Mouse (Mus musculus): ENCODE results near the gene Il18r1. TPM values are rescaled to one million over a fixed set of nuclear protein-coding genes. Genes with fewer than 3 reads are reported as not detected.

The Il18r1 gene
- polyA plus RNA-seq (2015; fragmentation: Nextera tagmentation; extraction: Ambion mirVana) = 0.87 TPM in 2 replicates

GRCm38 (mm10) chr1:40465477-40466430, at the start of gene Il18r1:
TSS of gene Il18r1 (plus strand) at chr1:40465552.

GRCm38 (mm10) chr1:40428910-40429675, 36.3 kb upstream of the Il18r1 start, which contains the start of gene Il1rl1:
TSS of gene Il1rl1 (plus strand) at chr1:40429570.

GRCm38 (mm10) chr1:40514851-40515585, 49.7 kb downstream of the Il18r1 start, which contains the start of gene Il18rap:
TSS of gene Il18rap (plus strand) at chr1:40515362.

Other genes with a start within 250 kb of the Il18r1 start
- gene Il1r1, start 240.5 kb upstream of the Il18r1 start, polyA plus RNA-seq (2015; fragmentation: Nextera tagmentation; extraction: Ambion mirVana) = 5.3 and 5.5 TPM in 2 replicates
- gene Il1rl2, start 140.9 kb upstream of the Il18r1 start, polyA plus RNA-seq (2015; fragmentation: Nextera tagmentation; extraction: Ambion mirVana) = 4.5 and 5.0 TPM in 2 replicates
- gene Il1rl1, start 36.0 kb upstream of the Il18r1 start, polyA plus RNA-seq (2015; fragmentation: Nextera tagmentation; extraction: Ambion mirVana) = 0.57 and 1.3 TPM in 2 replicates
- 0.23 and 0.33 TPM in 2 replicates for gene Il18rap, start 49.8 kb downstream of the Il18r1 start, polyA plus RNA-seq (2015; fragmentation: Nextera tagmentation; extraction: Ambion mirVana)
- gene Slc9a4, start 114.5 kb downstream of the Il18r1 start, polyA plus RNA-seq (2015; fragmentation: Nextera tagmentation; extraction: Ambion mirVana) = 0.10 TPM in 1 of 2 replicates, not detected in the other
- gene Slc9a2, start 215.0 kb downstream of the Il18r1 start, polyA plus RNA-seq (2015; fragmentation: Nextera tagmentation; extraction: Ambion mirVana) = 0.22 and 0.24 TPM in 2 replicates

Measured in adrenal gland, postnatal 0 days (tissue).